Mouse (Mus musculus): Measurements from ENCODE around the gene Mroh2a. TPM values are rescaled to one million over a fixed set of nuclear protein-coding genes. Genes with fewer than 3 reads are reported as not detected.
"Not testable (repeated sequence)": the region's sequence is repeated elsewhere in the genome, so short reads cannot be mapped to it uniquely, and the experiment has no call there.

Gene Mroh2a
- polyA plus RNA-seq, 1 experiment from 2014 or later: 0.68 TPM

DNA sequence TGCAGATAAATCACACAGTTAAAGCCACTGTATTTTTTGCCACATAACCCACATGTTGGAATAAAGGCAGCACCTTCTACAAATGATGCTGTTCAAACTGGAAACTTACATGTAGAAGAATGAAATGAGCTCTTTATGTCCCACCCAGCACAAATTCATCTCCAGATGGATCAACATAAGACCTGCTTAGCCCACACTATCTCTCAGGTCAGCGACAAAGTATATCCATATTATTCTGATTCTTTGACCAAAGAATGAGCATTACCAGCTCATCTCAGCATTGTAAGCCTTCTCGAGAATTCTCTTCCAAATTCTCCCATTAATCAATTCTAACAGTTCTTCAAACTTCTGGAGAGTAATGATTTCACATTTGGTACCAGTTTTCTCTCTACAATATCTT, 4.6 kb upstream of the Mroh2a start:
- peaks cover 30% of the 10 kb centered on the region for H3K9me3 ChIP-seq
- H3K4me3 ChIP-seq: no peak overlapping the region
- WGBS: 54% methylated on average over 2 of the region's 2 CpGs
- no peaks in the 10 kb centered on the region for H3K36me3 ChIP-seq
- H3K27me3 ChIP-seq: no peaks in the 10 kb centered on the region
- no peak overlapping the region for H3K27ac ChIP-seq (replicated peaks)
- no peak overlapping the region for H3K4me2 ChIP-seq
- H3K9ac ChIP-seq: no peak overlapping the region
- ATAC-seq (ENCODE audit: low read depth): no peak
- no peaks in the 10 kb centered on the region for H3K4me1 ChIP-seq (replicated peaks)

DNA sequence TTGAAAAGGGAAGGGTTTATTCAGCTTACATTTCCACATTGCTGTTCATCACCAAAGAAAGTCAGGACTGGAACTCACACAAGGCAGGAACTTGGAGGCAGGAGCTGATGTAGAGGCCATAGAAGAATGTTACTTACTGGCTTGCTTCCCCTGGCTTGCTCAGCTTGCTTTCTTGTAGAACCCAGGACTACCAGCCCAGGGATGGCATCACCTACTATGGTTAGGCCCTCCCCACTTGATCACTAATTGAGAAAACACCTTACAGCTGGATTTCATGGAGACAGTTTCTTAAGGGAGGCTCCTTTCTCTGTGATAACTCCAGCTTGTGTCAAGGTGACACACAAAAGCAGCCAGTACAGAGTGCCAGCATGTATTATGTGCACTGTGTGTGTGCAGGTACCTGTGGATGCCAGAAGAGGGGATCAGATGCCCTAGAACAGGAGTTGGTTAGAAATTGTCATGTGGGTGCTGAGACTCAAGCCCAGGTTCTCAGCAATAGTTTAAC, 3.7 kb upstream of the Mroh2a start:
- not testable (repeated sequence) for ATAC-seq (ENCODE audit: low read depth); H3K27ac ChIP-seq (replicated peaks); H3K36me3 ChIP-seq; H3K4me1 ChIP-seq (replicated peaks); H3K27me3 ChIP-seq; H3K4me2 ChIP-seq; H3K9ac ChIP-seq; H3K4me3 ChIP-seq
- H3K9me3 ChIP-seq: peaks cover 33% of the 10 kb centered on the region

DNA sequence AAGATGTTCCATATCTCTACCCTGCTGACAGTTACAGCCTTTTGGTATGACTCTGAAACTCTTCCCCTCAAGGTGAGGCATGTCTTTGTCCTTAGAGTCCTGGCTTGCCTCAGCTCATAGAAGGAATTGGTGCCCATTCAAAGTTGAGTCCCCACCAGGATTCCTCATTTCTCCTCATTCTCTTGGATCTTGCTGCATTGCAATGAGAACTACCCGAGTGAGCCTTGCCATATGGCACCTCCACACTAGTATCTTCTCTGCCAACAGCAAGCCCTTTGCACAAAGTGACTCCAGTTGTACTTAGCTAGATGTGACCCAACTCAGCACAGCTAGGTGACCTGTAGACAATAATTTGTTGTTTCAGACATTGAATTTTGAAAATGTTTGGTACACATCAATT, 3.2 kb upstream of the Mroh2a start:
- no peaks in the 10 kb centered on the region for H3K4me1 ChIP-seq (replicated peaks)
- no peak overlapping the region for H3K4me2 ChIP-seq
- no peaks in the 10 kb centered on the region for H3K27me3 ChIP-seq
- peaks cover 39% of the 10 kb centered on the region for H3K9me3 ChIP-seq
- H3K9ac ChIP-seq: no peak overlapping the region
- no peak overlapping the region for H3K27ac ChIP-seq (replicated peaks)
- H3K4me3 ChIP-seq: no peak overlapping the region
- H3K36me3 ChIP-seq: no peaks in the 10 kb centered on the region
- 61% methylated on average over 1 of the region's 1 CpGs for WGBS
- ATAC-seq (ENCODE audit: low read depth): no peak

DNA sequence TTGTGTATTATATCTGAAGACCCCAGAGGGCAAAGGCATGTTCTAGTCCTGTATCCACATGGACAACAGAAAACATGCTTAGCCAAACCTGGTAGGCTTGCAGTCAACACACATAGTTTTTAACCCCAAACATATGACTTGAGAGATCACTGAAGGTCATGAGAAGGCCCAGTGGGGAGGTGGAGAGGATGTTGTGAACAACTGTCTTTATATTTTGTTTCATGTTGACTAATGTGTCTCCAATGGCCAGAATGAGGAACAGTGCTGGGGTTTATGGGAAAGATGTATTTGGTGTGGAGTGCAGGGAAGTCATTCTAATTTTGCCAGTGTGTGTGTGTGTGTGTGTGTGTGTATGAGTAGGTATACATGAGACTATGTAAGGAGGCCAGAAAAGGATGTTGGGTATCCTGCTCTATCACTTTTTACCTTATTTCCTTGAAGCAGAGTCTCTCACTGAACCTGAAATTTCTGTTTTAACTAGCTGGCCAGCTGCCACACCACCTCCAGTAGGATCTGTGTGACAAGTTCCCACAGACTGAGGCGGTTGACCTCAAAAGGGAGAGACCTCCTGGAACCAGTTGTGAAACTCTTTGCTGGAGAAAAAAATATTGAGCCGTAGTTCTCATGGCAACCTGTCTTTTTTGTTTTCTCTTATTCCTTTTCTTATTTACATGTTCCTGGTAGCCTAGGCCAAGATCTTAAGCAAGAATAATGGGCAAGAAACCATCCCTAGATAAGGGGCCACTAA, 2.6 kb upstream of the Mroh2a start:
- WGBS: 68% methylated on average over 2 of the region's 2 CpGs
- H3K4me1 ChIP-seq (replicated peaks): no peaks in the 10 kb centered on the region
- no peak for ATAC-seq (ENCODE audit: low read depth)

DNA sequence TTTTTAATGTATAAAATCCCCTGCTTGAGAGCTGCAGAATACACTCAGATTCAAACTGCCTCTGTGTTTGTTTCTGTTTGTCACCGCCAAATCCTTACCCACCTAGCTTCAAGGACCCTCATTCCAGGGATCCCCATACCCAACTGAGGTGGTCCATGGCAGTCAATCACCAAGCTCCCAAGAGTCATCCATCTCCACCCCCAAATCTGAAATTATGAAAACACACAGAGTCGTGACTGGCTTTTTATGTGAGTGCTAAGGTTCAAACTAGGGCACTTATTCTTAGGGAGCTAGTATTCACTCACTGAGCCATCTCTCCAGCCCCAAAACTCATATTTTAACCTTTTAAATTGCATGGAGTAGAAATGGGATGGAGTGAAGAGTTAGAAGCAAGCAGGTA, 1.5 kb upstream of the Mroh2a start:
- 42% methylated on average over 2 of the region's 2 CpGs for WGBS

More for the DNA sequence above, 2.6 kb upstream of the Mroh2a start:
- Histone ChIP-seq H3K4me3 (no peak overlapping the region), H3K27ac (replicated peaks) (no peak overlapping the region), H3K27me3 (no peaks in the 10 kb centered on the region), H3K9me3 (peaks cover 45% of the 10 kb centered on the region), H3K36me3 (no peaks in the 10 kb centered on the region), H3K4me2 (no peak overlapping the region), H3K9ac (no peak overlapping the region)

DNA sequence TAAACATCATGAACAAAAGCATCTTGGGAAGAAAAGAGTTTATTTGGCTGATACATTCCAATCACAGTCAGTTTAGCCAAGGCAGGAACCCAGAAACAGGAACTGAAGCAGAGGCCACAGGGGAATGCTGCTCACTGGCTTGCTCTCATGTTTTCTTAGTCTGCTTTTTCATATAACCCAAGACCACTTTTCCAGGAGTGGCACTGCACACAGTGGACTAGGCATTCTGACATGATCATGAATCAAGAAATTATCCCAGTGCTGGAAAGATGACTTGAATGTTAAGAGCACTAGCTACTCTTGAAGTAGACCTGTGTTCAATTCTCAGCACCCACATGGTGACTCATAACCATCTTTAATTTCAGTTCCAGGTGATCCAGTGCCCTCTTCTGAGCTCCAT, 1.0 kb upstream of the Mroh2a start:
- peaks cover 60% of the 10 kb centered on the region for H3K9me3 ChIP-seq
- no peaks in the 10 kb centered on the region for H3K4me1 ChIP-seq (replicated peaks)
- H3K9ac ChIP-seq: no peak overlapping the region
- H3K27ac ChIP-seq (replicated peaks): no peak overlapping the region
- no peak overlapping the region for H3K4me2 ChIP-seq
- ATAC-seq (ENCODE audit: low read depth): no peak
- H3K4me3 ChIP-seq: no peak overlapping the region
- H3K36me3 ChIP-seq: no peaks in the 10 kb centered on the region
- H3K27me3 ChIP-seq: no peaks in the 10 kb centered on the region

More for the DNA sequence above, 1.5 kb upstream of the Mroh2a start:
- not testable (repeated sequence) for ATAC-seq (ENCODE audit: low read depth); H3K4me3 ChIP-seq; H3K36me3 ChIP-seq; H3K27ac ChIP-seq (replicated peaks); H3K9ac ChIP-seq; H3K4me1 ChIP-seq (replicated peaks); H3K4me2 ChIP-seq; H3K27me3 ChIP-seq
- H3K9me3 ChIP-seq: peaks cover 56% of the 10 kb centered on the region

DNA sequence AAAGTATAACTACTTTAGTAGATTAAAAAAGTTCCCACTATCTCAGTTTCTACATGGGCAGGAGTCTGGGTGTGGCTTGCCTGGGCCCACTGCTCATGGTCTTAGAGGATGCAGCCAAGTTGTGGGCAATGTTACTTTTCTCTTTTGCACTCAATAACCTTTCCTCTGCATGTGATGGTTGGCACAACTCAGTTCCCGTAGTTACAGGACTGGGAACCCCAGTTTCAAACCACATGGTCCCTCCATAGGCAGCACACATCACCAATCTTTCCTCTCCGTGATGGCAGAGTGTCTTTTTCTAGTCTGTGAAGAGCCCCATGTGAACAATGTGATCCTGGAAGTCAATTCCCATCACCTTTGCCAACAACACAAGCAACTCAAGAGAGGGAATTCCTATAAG, 696 bp downstream of the Mroh2a start:
- ATAC-seq (ENCODE audit: low read depth): no peak
- Histone ChIP-seq H3K9me3 (peaks cover 73% of the 10 kb centered on the region), H3K27ac (replicated peaks) (no peak overlapping the region), H3K36me3 (no peaks in the 10 kb centered on the region), H3K27me3 (no peaks in the 10 kb centered on the region), H3K4me2 (no peak overlapping the region), H3K9ac (no peak overlapping the region), H3K4me3 (no peak overlapping the region), H3K4me1 (replicated peaks) (no peaks in the 10 kb centered on the region)
- 57% methylated on average over 2 of the region's 2 CpGs for WGBS

DNA sequence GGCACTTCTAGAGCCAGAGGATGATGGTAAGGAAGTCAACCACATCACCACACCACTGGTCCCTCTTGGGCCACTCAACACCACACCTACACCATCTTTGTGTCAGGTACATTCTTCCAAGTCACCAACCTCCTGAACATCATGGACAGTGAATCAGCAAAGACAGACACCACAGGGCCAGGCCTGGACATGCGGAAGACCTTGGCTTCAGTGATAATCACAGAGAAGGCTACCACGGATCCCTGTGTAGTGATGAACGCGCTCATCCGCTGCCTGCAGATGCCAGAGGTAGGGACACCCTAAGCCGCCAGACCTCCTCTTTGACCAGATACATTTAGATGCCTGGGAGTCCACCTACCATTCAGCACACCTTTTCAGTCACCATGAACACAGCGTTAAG, 1.3 kb downstream of the Mroh2a start:
- Histone ChIP-seq H3K4me1 (replicated peaks) (no peaks in the 10 kb centered on the region), H3K27me3 (no peaks in the 10 kb centered on the region), H3K27ac (replicated peaks) (no peak overlapping the region), H3K9ac (no peak overlapping the region), H3K4me3 (no peak overlapping the region), H3K36me3 (no peaks in the 10 kb centered on the region), H3K4me2 (no peak overlapping the region), H3K9me3 (peaks cover 79% of the 10 kb centered on the region)
- ATAC-seq (ENCODE audit: low read depth): no peak
- 70% methylated on average over 7 of the region's 7 CpGs for WGBS

DNA sequence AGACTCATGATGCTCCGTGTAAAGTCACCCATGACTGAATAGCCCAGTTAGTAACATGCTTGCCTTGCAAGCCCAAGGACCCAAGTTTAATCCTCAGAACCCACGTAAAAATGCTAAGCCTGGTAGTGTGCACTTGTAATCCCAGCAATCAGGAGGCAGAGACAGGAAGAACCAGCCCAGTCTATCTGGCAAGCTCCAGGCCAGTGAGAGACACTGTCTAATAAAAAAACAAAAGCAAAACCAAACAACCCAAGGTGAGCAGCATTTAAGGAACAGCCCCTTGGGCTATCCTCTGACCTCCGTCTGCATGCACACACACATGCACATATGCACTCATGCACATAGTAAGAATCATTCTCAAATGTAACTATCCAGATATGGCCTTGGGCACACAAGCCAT, 2.8 kb downstream of the Mroh2a start:
- ATAC-seq (ENCODE audit: low read depth): no peak
- WGBS: 82% methylated on average over 3 of the region's 3 CpGs
- no peaks in the 10 kb centered on the region for H3K4me1 ChIP-seq (replicated peaks)
- no peaks in the 10 kb centered on the region for H3K27me3 ChIP-seq
- no peak overlapping the region for H3K9ac ChIP-seq
- peaks cover 93% of the 10 kb centered on the region for H3K9me3 ChIP-seq
- no peak overlapping the region for H3K27ac ChIP-seq (replicated peaks)
- no peak overlapping the region for H3K4me2 ChIP-seq
- H3K4me3 ChIP-seq: no peak overlapping the region
- no peaks in the 10 kb centered on the region for H3K36me3 ChIP-seq

DNA sequence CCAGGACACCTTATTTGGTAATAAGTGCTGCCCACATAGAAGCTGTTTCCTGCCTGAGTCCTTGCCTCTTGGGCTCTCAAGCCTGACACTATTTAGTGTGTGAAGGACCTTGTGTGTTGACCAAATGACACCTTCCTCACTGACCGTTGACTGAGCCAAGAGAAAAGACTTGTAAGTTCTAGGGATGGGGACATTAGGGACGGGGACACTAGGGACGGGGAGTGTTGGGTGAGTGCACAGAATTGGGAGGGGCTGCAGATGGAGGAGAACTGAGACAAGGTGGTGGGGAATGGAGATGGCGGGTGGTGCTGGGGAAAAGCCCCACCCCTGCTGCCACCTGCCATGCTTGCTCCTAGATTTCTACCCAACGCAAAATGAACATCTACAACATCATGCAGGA, 3.2 kb downstream of the Mroh2a start:
- ATAC-seq (ENCODE audit: low read depth): no peak
- 87% methylated on average over 5 of the region's 5 CpGs for WGBS

DNA sequence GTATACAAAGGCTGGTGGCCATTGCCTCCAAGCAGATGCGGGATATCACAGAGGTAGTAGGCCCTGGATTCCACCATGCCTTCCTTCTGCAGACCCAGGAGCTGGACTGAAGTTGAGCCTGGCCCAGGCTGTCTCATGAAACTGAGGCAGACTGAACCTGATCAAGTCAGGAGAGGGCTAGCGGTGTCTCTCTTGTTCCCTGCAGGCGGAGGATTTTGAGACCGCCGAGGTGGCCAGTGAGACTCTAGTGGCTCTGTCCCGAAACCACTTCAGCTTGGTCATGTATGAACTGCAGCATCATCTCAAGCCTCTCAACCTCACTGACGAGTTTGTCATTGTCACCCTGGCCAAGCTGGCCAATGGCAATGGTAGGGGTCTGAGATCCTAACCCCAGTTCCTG, 3.6 kb downstream of the Mroh2a start:
- WGBS: 76% methylated on average over 7 of the region's 7 CpGs
- H3K4me2 ChIP-seq: no peak overlapping the region
- H3K27ac ChIP-seq (replicated peaks): no peak overlapping the region
- no peak overlapping the region for H3K4me3 ChIP-seq
- peaks cover 100% of the 10 kb centered on the region for H3K9me3 ChIP-seq
- no peaks in the 10 kb centered on the region for H3K27me3 ChIP-seq
- no peaks in the 10 kb centered on the region for H3K4me1 ChIP-seq (replicated peaks)
- no peaks in the 10 kb centered on the region for H3K36me3 ChIP-seq
- no peak for ATAC-seq (ENCODE audit: low read depth)
- no peak overlapping the region for H3K9ac ChIP-seq

More for the DNA sequence above, 3.2 kb downstream of the Mroh2a start:
- no peak overlapping the region for H3K4me2 ChIP-seq
- no peak overlapping the region for H3K27ac ChIP-seq (replicated peaks)
- H3K4me3 ChIP-seq: no peak overlapping the region
- H3K27me3 ChIP-seq: no peaks in the 10 kb centered on the region
- no peaks in the 10 kb centered on the region for H3K36me3 ChIP-seq
- no peaks in the 10 kb centered on the region for H3K4me1 ChIP-seq (replicated peaks)
- peaks cover 98% of the 10 kb centered on the region for H3K9me3 ChIP-seq
- H3K9ac ChIP-seq: no peak overlapping the region

DNA sequence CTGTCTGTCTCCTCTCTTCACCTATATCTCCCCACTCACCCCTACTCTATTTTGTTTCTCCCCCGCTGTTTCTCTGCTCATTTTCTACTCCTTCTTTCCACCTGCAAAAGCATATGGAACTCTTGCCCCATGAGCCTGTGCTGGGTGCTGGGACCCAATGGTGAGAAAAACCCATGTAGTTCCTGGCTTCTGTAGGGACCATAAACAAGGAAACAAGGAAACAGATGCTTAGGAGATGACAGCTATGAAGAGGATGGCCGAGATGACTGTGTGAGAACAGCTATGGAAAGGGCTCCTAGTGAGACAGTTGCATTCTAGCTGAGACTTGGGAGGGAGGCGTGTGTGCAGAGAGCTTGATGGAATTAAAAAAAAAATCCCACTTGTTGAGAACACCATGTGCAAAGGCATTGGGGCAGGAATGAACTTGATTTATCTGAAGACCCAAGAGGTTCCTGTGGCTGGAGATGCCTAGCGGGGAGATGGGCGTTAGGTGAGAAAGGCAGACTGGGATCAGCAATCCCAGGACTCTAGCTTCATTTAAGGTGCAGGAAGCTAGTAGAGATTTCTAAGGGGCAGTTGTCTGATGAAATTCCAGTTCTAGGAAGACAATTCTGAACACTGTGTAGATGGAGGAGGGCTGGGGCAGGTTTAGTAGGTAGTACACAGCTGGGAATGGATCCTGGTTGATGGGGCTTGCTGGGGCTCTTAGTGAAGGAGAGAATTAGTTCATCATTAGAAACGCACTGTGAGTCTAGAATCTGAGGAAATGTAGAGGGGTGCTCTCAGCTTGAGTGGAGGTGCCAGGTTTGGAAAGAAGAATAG, 4.4 kb downstream of the Mroh2a start:
- Histone ChIP-seq H3K27me3 (no peaks in the 10 kb centered on the region), H3K27ac (replicated peaks) (no peak overlapping the region), H3K4me1 (replicated peaks) (no peaks in the 10 kb centered on the region), H3K4me3 (no peak overlapping the region), H3K9me3 (peaks cover 100% of the 10 kb centered on the region), H3K4me2 (no peak overlapping the region), H3K9ac (no peak overlapping the region), H3K36me3 (no peaks in the 10 kb centered on the region)
- WGBS: 78% methylated on average over 6 of the region's 6 CpGs
- ATAC-seq (ENCODE audit: low read depth): no peak

Data from neural tube, embryonic 13.5 days (tissue).